Mouse (Mus musculus) myocyte (in vitro differentiated cells): ENCODE measurements around the gene Gm5269.

ENCODE experiments used
- E2F4 ChIP-seq: IDR thresholded peaks from one replicate; pipeline ENCODE4 v1.6.1; 2011; ENCODE audit warnings: mild to moderate bottlenecking, control low read depth, moderate library complexity; ENCODE audit not compliant: insufficient read depth
- MAX ChIP-seq: IDR thresholded peaks from one replicate; pipeline ENCODE4 v1.6.1; 2011; ENCODE audit warnings: low read depth, mild to moderate bottlenecking, control low read depth
- MYOD1 ChIP-seq, 3 experiments: IDR thresholded peaks; one replicate each; pipeline ENCODE4 v1.6.1; 2011; ENCODE audit warnings: control low read depth in 2 of 3, low read depth in 2 of 3, mild to moderate bottlenecking in 2 of 3, moderate library complexity in 1 of 3; ENCODE audit not compliant: insufficient read length in 2 of 3, control insufficient read depth in 1 of 3
- MYOG ChIP-seq, 3 experiments: IDR thresholded peaks; one replicate each; pipeline ENCODE4 v1.6.1; 2011; ENCODE audit warnings: control low read depth in 2 of 3, low read depth in 2 of 3, mild to moderate bottlenecking in 2 of 3; ENCODE audit not compliant: insufficient read length in 2 of 3, control insufficient read depth in 1 of 3, insufficient read depth in 1 of 3
- POLR2A ChIP-seq: IDR thresholded peaks from one replicate; pipeline ENCODE4 v1.6.1; 2011; ENCODE audit warnings: low read depth, mild to moderate bottlenecking, control low read depth, moderate library complexity; ENCODE audit not compliant: insufficient read length
- POLR2AphosphoS2 ChIP-seq: IDR thresholded peaks from one replicate; pipeline ENCODE4 v1.6.1; 2011; ENCODE audit warnings: low read depth, control low read depth; ENCODE audit not compliant: insufficient read length
- TCF12 ChIP-seq: IDR thresholded peaks from one replicate; pipeline ENCODE4 v1.6.1; 2011; ENCODE audit warnings: mild to moderate bottlenecking, control low read depth; ENCODE audit not compliant: poor library complexity, insufficient read depth, severe bottlenecking
- TCF3 ChIP-seq: IDR thresholded peaks from one replicate; pipeline ENCODE4 v1.6.1; 2011; ENCODE audit warnings: low read depth, control low read depth; ENCODE audit not compliant: insufficient read length
- USF1 ChIP-seq: IDR thresholded peaks from one replicate; pipeline ENCODE4 v1.6.1; 2011; ENCODE audit warnings: low read depth, mild to moderate bottlenecking, control low read depth, moderate library complexity

DNA sequence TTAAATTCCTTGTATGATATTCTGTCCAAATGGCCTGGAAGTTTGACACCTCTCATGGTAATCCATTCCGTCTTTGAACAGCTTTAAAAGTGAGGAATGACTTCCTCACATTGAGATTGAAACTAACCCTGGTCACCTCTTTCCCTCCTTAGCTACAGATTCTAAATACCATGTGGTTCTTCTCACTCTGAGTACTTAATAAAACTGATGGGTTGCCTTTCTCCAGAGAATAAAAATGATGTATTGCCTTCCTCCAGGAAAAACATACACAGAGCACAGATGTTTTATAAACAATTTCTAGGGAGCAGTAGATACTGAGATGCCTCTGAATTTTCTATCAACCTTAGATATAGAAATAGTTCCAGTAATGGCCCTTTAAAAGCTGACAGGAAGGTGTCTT, 22.0 kb downstream of the Gm5269 start:
- TF ChIP-seq USF1, result no peak
- TF ChIP-seq TCF3, result no peak
- TF ChIP-seq TCF12, result no peak
- TF ChIP-seq POLR2AphosphoS2, result no peak
- no peak for TF ChIP-seq POLR2A
- no peak for TF ChIP-seq MAX
- TF ChIP-seq MYOD1 (IDR thresholded peaks at IDR 0.05; ENCODE audit: control insufficient read depth in 1 of 3, insufficient read length in 2 of 3, low read depth in 2 of 3), result no peak
- no peak for TF ChIP-seq E2F4
- TF ChIP-seq MYOG (IDR thresholded peaks at IDR 0.05; ENCODE audit: control insufficient read depth in 1 of 3, insufficient read depth in 1 of 3, insufficient read length in 2 of 3, low read depth in 2 of 3), result no peak
